Mouse (Mus musculus) CH12.LX (cell line): ENCODE results near the gene Hrh2.

Experiments used
- CHD2 ChIP-seq: IDR thresholded peaks from 2 replicates; pipeline ENCODE4 v1.6.1; 2011; ENCODE audit warnings: low read length, improper control_type of control experiment
- CTCF ChIP-seq, 2 experiments: IDR thresholded peaks in 1 of 2; conservative IDR thresholded peaks in 1 of 2; 2 replicates each; pipeline ENCODE4 v1.5.1; 2011 to 2012; ENCODE audit warnings: low read depth in 2 of 2, low read length in 2 of 2, improper control_type of control experiment in 1 of 2, inconsistent platforms in 1 of 2, mild to moderate bottlenecking in 1 of 2, moderate library complexity in 1 of 2
- EP300 ChIP-seq: IDR thresholded peaks from 2 replicates; pipeline ENCODE4 v1.6.1; 2011; ENCODE audit warnings: low read length, improper control_type of control experiment
- JUN ChIP-seq: IDR thresholded peaks from 2 replicates; pipeline ENCODE4 v1.6.1; 2011; ENCODE audit warnings: low read depth, mild to moderate bottlenecking, low read length, improper control_type of control experiment, moderate library complexity; ENCODE audit not compliant: insufficient read depth
- MAX ChIP-seq: IDR thresholded peaks from 2 replicates; pipeline ENCODE4 v1.6.1; 2011; ENCODE audit warnings: low read length, improper control_type of control experiment
- MYC ChIP-seq: IDR thresholded peaks from 2 replicates; pipeline ENCODE4 v1.6.1; 2011; ENCODE audit warnings: low read depth, mild to moderate bottlenecking, improper control_type of control experiment, low read length
- POLR2A ChIP-seq: IDR thresholded peaks from 2 replicates; pipeline ENCODE4 v1.6.1; 2011; ENCODE audit warnings: low read depth, mild to moderate bottlenecking, improper control_type of control experiment, low read length
- POLR2AphosphoS2 ChIP-seq: IDR thresholded peaks from 2 replicates; pipeline ENCODE4 v1.6.1; 2011; ENCODE audit warnings: low read depth, low read length, improper control_type of control experiment
- ZC3H11A ChIP-seq: IDR thresholded peaks from 2 replicates; pipeline ENCODE4 v1.6.1; 2012; ENCODE audit warnings: low read depth, mild to moderate bottlenecking, inconsistent platforms, low read length, improper control_type of control experiment
- ZNF384 ChIP-seq: IDR thresholded peaks from 2 replicates; pipeline ENCODE4 v1.6.1; 2012; ENCODE audit warnings: low read depth, low read length, improper control_type of control experiment, inconsistent platforms

GRCm38 (mm10) chr13:54173941-54174340 is 18.0 kb upstream of the Hrh2 start:
- TF ChIP-seq POLR2A (no peak), CHD2 (no peak), POLR2AphosphoS2 (no peak), EP300 (no peak), JUN (no peak), MAX (no peak), ZNF384 (no peak), MYC (no peak), CTCF (conservative IDR thresholded peaks at IDR 0.05 in 1 of 2, IDR thresholded peaks at IDR 0.05 in 1 of 2; ENCODE audit: low read depth in 2 of 2, low read length in 2 of 2) (no peak), ZC3H11A (no peak)
